Mouse (Mus musculus) cerebellum, adult 9-11 months (tissue): ENCODE results near the gene Gse1.

Source experiments
- DNase-seq: peaks from one replicate; pipeline ENCODE4 v3.0.0; 2022

Gene Gse1

GRCm38 (mm10) chr8:120381865-120382264 is 153.6 kb downstream of the Gse1 start:
- no peak for DNase-seq

DNA sequence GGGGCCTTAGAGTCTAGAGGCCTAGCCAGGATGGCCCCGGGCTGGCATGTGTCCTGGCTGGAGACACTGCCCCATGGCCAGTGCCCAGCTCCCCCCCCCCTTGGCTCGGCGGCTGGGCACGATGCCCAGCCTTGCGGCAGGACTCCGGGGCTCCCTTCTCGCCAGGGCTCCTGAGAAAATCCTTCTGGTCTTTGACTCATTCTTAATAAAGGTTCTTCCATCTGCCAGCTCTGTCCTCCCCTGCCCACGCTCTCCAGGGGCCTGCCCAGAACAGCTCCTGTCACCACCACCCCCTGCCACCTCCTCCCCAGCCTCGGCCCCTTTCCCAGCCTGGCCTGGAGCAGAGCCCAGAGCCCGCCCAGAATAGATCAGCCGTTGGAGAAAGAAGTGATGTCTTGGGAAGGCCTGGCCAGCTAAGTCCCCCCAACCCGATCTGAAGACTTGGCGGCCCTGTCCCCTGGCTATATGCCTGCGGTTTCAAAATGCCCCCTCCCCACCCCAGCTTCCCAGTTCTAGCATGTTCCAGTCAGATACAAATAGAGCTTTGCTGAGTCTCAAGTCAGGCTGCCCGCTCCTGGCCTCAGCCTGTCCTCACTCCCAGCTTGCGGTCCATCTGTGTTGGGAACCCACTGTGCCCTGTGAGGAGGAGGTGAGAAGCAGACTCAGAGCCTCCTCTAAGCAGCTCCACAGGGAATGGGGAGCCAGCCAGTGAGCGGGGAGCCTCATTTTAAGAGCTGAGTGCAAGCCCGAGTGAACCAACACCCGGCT is 154.4 kb downstream of the Gse1 start:
- peak; percentile 98 for DNase-seq

DNA sequence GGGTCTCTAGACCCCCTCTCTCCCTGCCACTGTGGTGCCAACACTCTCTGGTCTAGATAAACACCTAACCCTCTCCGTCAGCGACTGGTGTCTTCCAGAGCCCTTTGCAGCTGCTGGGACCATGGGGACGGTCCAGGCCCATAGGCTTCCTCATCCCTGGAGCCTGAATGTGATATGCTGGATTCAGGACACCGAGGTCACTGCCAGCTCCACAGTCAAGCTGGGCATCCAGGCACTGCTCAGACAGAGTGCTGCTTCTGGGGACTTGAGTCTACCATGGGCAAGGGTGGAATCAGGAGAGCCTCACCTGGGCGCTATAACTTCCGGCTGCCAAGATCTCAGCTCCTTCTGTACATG is 154.9 kb downstream of the Gse1 start:
- no peak for DNase-seq

GRCm38 (mm10) chr8:120383713-120384112 is 155.5 kb downstream of the Gse1 start:
- peak; percentile 75 for DNase-seq

DNA sequence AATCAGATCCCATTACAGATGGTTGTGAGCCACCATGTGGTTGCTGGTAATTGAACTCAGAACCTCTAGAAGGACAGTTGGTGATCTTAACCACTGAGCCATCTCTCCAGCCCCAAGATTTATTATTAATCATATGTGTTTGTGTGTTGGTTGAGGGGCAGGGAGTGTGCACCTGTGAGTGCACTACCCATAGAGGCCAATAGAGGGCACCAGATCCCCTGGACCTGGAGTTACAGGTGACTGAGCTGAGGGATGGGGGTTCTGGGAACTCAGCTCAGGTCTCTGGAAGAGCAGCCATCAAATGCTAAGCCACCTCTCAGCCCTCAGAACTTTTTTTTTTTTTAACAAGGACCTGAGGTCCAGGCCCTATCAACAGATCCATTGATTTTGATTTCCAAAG is 156.5 kb downstream of the Gse1 start:
- no peak for DNase-seq

- DNase-seq, result no peak
Observed at GRCm38 (mm10) chr8:120388246-120388645, 160.0 kb downstream of the Gse1 start.

DNA sequence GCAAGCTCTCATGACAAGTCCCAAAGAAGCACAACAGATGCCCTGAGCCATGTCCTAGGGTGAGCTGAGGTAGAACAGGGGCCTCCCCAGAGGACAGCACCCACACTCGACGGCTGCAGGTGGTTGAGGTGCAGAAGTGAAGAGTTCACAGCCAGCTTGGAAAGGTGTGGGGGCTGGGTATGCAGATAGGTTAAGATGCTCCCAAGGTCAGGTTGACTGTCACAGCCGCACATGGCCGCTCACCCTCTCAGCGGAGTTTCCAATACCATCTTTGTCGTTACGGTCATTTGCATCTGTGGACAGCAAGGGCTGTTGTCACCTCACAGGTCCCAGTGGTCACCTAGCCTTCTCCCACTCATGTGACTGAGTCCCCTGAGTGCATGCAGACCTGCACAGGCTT is 162.3 kb downstream of the Gse1 start:
- no peak for DNase-seq

DNA sequence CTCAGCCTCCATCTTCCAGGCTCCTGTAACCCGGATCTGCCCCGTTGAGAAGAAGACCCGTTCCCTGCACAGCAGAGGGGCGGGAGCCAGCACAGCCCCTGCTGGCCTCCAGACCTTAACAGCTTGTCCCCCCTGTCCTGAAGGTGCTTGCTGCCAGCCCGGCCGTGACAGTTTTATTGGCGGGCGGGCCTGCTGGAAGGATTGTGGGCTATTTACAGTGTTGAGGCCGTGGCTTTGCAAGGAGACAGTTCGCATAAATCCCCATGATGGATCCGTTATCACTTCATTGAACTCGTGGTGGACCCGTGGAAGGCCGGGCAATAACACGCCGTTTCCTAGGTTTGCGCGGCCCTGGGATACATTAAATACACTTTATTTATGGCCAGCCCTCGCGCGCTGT is 163.6 kb downstream of the Gse1 start:
- no peak for DNase-seq

DNA sequence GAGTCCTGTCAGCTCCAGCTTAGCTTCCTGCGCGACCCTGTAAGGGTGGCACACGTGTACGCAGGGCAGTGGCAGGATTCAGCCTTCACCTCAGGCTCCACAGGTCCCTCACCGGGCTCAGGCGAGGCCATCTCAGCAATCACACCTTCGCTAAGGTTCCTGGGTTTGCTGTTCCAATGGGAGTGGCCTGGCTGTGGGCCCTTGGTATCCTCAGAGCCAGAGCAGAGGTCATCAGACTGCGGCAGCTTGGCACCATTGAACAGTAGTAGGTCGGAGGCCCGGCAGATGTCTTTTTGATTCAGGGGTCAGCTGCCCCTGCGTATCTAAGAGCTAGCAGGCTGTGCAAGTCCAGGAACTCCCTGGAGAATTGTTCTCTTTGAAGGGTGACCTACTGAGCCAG is 164.8 kb downstream of the Gse1 start:
- DNase-seq, result no peak

- DNase-seq, result peak; percentile 83
Observed at GRCm38 (mm10) chr8:120393871-120394275, 165.6 kb downstream of the Gse1 start.

- DNase-seq, result no peak
Observed at GRCm38 (mm10) chr8:120395892-120396291, 167.6 kb downstream of the Gse1 start.

- no peak for DNase-seq
Observed at GRCm38 (mm10) chr8:120396756-120397155, 168.5 kb downstream of the Gse1 start.

DNA sequence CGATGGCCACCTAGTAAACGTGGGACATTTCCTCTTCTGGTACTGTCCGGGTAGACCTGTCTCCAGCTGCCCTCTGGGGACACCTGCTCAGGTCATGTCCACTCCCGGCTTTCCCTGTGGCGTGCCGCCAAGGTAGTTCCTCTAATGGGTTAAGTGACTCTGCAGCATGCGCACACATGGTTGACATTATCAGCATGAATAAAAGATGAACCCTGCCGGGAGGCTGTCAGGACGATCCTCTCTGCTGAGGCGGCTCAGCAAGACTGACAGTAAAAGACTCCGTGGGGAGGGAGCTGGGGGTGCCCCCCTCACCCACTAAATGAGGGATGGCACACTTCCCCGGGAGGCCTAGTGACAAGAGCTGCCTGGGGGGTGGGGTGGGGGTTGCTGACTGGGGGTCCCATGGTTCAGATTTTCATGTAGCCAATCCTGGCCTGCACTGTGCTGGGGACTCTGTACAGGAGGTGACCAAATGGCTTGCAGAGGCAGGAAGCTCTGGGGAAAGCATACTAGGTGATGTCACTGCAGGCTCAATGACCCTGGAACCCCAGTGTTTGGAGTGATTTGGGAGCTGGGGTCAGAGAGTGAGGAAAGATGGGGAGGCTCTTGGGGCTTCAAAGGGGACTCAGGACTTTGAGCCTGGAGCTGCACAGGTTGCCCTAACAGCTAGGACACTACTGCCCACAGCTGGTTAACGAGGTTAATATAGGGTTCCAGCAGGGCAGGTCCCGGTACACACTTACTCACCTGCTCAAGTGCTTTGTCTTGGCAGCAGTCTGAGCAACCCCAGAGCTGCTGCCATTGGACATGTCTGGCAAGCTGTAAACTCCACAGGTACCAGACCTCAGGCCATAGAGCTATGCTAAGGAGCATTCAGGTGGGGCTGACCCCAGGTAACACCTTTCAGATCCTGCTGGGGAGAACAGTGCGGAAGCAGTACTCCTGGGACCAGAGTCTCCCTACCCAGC is 169.5 kb downstream of the Gse1 start:
- DNase-seq, result no peak

- no peak for DNase-seq
Observed at GRCm38 (mm10) chr8:120399212-120399934, 171.1 kb downstream of the Gse1 start.

GRCm38 (mm10) chr8:120401216-120401615 is 173.0 kb downstream of the Gse1 start:
- no peak for DNase-seq

DNA sequence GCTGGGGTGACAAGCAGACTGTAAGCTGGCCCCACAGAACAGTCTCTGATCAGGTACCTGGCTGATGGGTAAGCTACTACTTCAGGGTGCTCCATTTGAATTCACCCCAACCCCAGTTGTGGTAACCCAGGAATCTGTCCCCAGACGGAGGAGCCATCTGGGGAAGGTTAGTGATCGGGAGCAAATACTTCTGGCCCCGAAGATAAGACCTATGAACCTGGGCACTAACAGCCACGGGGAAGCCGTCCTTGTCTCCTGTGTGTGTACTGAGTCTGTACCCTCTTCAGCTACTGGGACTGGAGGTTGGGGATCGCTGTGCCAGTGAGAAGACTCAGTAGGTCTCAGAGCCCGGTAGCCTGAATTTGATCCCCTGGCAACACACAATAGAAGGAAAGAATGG is 173.5 kb downstream of the Gse1 start:
- DNase-seq, result no peak

- no peak for DNase-seq
Observed at GRCm38 (mm10) chr8:120403606-120404269, 175.5 kb downstream of the Gse1 start.

DNA sequence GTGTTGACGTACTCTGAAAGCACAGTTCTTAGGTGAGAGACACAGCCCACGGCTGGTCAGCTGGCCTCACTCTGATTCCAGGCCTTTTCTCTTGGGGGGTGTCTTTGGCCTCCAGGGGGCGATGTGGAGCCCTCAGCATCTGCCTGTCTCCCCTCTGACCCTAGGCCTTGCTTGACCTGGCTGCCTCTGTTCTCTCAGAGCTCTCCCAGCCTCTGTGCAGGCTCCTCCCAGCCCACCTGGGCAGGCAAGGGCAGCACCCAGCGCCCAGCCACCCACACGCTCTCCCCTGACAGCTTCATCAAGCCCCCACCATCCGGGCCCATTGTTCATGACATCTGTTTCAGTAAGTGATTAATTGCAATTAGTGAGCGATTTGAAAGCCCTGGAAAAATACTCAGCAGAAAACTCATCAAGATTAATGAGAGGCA is 176.4 kb downstream of the Gse1 start:
- DNase-seq, result no peak

GRCm38 (mm10) chr8:120406008-120406632 is 177.9 kb downstream of the Gse1 start:
- no peak for DNase-seq

DNA sequence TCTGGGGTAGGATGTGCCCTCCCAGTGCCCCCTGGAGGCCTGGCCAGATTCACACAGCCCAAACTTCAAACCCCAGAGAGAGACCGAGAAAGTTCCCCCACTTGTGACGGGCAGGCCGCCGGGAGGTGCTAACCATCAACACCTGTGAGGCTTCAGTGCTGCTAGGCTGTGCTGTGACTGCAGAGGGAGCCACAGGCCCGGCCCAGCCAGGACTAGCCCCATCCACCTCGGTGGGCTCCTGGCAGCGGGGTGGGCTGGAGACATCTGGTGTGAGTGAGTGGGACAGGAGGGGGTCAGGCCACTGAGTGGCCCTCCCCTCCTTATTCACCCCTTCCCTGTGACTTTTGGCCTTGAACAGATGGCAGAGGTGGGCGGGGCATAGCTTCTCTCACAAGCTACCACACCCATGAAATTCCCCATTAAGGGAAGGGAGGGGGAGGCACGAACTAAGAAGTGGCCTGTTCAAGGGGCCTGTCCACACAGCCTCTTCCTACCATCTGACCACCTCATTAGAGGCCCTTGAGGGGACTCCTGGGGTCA is 179.5 kb downstream of the Gse1 start:
- peak; percentile 51 for DNase-seq

DNA sequence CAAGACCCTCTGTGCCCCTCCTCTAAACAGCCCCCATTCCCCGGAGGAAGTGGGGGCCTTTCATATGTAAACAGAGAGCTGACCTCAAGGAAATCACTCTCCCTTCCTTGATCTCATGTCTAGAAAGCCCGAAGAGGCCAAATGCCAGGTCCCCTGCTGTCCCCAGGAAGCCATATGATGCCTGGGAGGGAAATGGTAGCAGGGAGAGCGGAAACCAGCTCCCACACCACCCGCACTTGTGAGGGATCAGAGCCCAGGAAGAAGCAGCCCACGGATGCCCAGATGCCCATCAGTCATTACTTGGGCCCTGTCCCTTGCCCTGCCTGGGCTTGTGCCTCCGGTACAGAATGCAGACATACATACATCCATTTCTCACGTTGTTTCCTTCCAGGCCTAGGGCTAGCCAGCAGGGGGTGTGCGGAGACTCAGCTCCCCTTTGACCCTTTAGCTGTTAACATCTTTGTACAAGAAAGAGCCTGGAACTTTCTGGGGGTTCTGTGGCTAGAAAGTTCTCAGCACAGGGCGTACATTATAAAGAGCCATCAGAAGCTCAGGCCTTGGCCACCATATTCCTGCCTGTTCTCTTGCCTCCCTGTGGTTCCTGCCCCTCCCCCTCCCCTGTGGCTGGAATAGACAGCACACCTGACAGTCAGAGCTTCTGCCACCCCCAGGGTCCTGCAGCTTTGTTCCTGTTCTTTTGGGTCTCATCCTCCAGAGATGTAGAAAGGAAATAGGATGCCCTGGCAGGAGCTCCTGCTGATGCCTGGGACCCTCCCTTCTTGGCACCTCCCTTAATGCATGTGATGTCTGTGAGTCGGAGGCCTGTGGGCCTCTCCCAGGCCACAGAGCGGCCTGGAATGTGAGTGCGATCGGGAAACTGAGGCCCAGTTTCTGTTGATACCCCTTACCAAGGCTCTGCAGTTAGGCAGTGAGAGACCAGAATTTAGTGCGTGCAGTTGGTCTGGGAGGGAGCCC is 180.3 kb downstream of the Gse1 start:
- peak; percentile 60 for DNase-seq
